Mouse (Mus musculus): ENCODE measurements at regions not wholly inside any gene's neighbourhood (a gene's known extent, or its start where the extent isn't known, plus 50 kb on each side); places are given as distances from the start of the nearest gene placed in this dataset.
"Not testable (repeated sequence)": the region's sequence is repeated elsewhere in the genome, so short reads cannot be mapped to it uniquely, and the experiment has no call there.

DNA sequence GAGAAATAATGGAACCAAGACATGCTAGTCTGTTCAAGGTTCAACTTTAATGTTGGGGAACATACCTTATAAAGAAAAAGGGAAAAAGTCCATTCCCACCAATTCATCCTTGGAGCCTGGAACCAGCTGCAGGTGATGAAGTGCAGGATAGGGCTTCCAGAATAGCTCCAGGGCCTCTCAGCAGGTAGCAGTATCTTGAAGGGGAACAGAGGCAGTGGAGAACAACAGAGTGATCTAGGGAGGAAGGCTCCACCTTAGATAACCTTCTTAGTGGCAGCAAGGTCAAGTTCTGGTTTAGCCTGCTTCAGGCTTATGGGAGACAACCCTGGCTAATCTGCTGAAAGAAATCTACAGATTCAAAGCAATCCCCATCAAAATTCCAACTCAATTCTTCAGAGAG is 161.8 kb upstream of the Ngly1 start:
- DNase-seq (ENCODE audit: low read depth) = not testable (repeated sequence)

DNA sequence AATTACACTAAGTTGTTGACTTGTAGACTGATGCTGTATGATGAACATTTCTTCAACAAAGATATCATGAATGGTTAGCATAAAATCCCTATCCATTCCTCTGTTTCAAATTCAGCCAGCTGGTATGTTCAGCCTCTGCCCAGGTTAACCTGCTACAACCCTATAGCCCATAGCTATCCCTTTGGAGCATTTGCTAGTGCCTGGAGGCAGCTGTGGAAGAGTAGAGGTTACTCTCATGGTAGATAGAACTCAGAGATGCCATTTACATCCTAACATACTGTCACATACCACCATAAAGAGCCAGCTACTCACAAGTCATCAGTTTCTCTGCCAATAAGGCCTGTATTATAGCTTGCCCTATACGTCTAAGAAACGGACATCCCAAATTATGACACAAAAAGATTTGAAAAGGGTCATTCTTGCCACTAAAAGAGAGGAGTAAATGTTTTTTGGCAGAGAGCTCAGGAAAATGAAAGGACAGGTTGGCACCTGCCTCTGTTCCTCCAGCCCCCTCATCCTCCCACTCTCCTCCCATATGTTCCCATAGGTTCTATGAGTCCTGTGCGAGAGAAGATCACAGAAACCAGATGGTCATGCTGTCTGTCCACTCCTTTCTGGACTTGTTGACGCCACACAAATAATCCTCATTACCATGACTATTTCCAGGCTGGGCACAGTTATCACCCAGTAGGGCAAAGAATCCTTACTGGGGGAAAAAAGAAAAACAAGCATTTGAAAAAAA is 156.5 kb upstream of the Ngly1 start:
- no peak for DNase-seq (ENCODE audit: low read depth)

GRCm38 (mm10) chr14:16093133-16093505 is 156.0 kb upstream of the Ngly1 start:
- DNase-seq (ENCODE audit: low read depth) = no peak

GRCm38 (mm10) chr14:16109414-16109813 is 139.7 kb upstream of the Ngly1 start:
- no peak for DNase-seq (ENCODE audit: low read depth)

DNA sequence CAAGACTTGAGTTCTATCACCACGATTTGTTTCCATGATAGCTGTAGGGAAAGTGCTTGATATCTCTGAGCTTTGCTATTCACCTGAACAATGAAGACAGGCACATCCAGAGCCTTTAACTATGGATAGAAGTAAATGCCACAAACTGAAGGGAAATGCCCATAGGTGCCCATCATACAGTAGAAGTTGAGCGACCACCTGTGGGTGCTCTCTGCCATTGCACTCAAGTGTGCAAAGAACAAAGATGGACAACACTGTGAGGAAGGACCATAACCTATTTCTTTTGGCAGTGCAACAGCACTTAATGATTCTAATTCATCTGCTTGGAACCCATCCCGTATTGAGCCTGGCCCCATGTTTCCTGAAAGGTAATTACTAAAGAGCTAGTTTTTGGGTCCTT is 116.4 kb upstream of the Ngly1 start:
- DNase-seq (ENCODE audit: low read depth) = no peak

GRCm38 (mm10) chr14:16133410-16133809 is 115.7 kb upstream of the Ngly1 start:
- DNase-seq (ENCODE audit: low read depth) = no peak

GRCm38 (mm10) chr14:16136187-16136586 is 112.9 kb upstream of the Ngly1 start:
- DNase-seq (ENCODE audit: low read depth) = no peak

DNA sequence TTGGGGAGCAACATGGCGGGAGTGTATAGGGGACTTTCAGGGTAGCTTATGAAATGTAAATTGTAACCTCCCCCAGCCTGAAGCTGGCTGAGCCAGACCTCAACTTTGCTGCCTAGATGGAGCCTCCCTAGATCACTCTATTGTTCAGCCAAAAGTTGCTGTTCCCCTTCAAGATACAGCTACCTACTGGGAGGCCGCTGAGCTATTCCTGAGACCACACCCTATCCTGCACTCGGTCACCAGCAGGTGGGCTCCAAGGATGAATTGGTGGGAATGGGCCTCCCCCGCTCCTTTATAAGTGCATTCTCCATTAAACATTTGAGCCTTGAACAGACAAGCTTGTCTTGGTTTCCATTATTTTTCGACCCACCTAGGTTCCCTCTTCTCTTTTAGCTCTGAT is 104.8 kb upstream of the Ngly1 start:
- DNase-seq (ENCODE audit: low read depth) = no peak

DNA sequence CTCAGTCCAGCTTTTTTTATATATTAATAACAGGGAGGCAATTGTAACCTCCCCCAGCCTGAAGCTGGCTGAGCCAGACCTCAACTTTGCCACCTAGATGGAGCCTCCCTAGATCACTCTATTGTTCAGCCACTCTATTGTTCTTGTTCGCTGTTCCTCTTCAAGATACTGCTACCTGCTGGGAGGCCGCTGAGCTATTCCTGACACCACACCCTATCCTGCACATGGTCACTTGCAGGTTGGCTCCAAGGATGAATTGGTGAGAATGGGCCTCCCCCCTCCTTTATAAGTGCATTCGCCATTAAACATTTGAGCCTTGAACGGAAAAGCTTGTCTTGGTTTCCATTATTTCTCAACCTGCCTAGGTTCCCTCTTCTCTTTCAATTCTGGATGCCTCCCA is 102.3 kb upstream of the Ngly1 start:
- DNase-seq (ENCODE audit: low read depth) = no peak

DNA sequence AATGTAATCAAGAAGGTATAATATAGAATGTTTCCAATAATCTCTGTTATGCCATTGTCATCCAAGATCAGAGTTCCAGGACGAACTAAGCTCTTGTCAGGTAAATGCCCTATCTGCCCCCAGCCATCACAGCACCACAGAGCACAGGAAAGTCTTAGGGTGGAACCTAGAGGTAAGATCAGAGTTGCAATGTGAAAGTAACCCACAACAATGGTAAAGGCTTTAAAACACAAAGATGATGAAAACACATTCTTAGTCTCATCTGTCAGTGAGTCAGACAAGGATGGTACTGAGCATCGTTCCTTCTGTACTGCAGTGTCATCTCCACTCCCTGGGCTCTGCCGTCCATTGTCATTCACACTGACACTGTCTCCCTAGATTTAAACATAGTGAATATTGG is 97.3 kb upstream of the Ngly1 start:
- no peak for DNase-seq (ENCODE audit: low read depth)

DNA sequence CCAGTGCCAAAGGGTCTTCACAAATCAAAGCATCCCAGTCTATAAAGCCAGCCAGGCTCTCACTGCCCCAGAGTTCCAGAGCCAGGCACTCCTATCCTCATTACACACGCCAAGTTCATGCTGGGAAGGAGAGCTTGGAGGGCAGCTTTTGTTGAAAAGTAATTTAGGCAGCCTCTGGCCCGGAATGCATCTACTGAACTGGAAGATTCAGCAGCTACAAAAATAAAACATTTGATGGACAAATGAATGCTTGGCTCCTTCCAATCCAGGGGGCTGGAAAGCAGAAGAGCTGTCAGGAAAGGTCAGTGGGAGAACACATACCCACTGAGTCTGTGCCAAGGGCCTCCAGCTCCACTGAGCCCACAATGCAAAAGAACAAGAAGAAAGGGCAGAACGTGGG is 96.4 kb upstream of the Ngly1 start:
- DNase-seq (ENCODE audit: low read depth) = no peak

- DNase-seq (ENCODE audit: low read depth) = no peak
Observed at GRCm38 (mm10) chr14:16155106-16155505, 94.0 kb upstream of the Ngly1 start.

- DNase-seq (ENCODE audit: low read depth) = no peak
Observed at GRCm38 (mm10) chr14:16170226-16170625, 78.9 kb upstream of the Ngly1 start.

DNA sequence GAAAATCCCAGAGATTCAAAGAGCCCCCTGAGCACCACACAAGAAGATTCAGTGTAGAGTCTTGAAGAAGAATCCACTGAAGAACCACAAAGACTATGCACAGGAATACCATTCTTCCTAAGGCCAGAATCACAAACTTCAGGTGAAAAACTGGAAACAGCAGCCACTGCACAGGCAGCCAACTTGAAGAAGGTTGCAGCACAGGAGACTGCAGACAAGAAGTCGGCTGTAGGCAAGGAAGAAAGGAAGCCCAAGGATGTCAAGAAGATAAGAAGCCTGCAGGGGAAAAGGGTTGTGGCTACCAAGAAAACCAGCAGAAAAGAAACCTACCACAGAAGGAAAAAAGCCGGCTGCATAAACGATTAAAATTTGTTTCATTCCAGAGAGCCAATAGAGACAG is 76.8 kb upstream of the Ngly1 start:
- DNase-seq (ENCODE audit: low read depth) = no peak

- no peak for DNase-seq (ENCODE audit: low read depth)
Observed at GRCm38 (mm10) chr14:16173292-16173691, 75.8 kb upstream of the Ngly1 start.

- no peak for DNase-seq (ENCODE audit: low read depth)
Observed at GRCm38 (mm10) chr14:16178227-16178626, 70.9 kb upstream of the Ngly1 start.

DNA sequence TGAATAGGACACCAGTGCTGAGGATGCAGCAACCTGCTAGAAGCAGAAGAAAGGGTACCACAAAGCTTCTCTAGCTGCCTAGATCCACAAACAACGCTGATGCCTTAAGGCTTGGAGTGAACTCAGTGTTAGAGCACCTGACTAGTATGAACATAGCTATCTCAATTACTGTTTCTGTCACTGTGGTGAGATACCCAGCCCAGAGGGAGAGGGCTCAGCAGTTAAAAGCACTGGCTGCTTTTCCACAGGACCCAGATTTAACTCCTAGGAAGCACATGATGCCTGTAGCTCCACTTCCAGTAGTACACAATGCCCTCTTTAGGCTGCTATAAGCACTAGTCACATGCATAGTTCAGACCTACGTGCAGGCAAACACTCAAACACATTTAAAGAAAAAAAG is 67.3 kb upstream of the Ngly1 start:
- no peak for DNase-seq (ENCODE audit: low read depth)

DNA sequence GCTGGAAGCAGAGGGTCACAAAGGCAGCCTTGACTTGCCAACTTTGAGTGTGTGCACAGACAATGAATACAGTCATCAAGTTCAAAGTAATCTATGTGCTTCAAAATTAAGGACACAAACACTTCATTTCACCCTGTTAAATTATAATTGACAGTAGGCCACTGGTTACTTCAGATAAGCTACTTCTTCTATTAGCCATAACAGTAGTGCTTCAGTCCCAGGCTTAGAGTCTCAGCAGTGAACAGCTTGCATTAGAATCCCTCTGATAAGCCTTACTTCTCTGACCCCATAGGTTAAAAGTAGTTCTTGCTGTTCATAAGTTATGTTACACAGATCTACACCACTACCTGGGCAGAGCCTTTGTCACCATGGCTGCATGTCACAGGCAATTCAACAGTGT is 63.8 kb upstream of the Ngly1 start:
- no peak for DNase-seq (ENCODE audit: low read depth)

Data from NIH3T3 (cell line).